Mouse (Mus musculus) WW6 (cell line): Measurements from ENCODE around the gene Mblac1.
A peak's percentile ranks its signal among the peaks of the same experiment; 100 is the strongest.

Experiments used
- DNase-seq: peaks from one replicate; pipeline ENCODE4 v3.0.0-alpha.2; 2013; ENCODE audit warnings: low read depth, low spot score

The Mblac1 gene

DNA sequence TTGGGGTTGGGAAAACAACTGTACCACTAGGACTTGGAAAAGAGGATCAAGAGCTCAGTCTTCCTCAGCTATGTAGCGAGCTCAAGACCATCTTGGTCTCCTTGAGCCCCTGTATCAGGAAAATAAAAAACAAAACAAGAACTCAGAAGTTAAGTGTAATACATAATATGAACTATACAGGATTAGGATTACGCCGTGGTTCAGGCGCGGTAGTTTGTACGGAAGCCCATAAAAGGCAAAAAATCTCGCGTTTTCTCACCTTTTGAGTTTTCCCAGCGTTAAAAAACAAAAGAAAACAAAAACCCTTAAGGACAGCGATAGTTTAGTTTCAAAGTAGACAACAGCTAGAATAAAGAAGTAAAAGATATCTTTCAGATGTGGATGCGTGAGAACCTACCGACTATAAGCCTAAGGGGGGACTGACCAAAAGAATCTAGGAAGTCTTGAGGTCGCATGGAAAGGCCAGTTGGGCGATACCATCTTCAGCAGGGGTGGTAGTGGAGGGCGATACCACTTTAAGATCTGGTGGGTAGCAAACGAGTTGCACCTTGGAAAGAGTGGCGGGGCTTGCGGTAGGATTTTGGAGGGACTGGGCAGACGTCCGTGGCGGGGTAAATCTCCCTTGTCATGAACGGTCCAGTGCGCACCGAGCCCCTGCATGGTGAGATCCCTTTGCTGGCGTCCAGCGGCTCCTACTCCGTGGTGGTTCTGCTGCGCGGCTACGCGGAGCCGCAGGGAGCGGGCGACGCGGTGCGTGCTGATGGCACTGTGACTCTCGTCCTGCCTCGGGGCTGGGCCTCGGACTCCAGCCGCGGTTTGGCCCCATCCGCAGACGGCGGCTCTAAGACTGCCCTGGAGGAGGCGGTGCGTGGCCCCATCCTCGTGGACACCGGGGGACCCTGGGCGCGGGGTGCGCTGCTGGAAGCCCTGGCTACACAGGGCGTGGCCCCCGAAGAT, at the start of gene Mblac1:
Gene Mblac1, plus strand, starts transcription at position 544 of the 957 bp plus-strand sequence.
- DNase-seq = peak; percentile 80

DNA sequence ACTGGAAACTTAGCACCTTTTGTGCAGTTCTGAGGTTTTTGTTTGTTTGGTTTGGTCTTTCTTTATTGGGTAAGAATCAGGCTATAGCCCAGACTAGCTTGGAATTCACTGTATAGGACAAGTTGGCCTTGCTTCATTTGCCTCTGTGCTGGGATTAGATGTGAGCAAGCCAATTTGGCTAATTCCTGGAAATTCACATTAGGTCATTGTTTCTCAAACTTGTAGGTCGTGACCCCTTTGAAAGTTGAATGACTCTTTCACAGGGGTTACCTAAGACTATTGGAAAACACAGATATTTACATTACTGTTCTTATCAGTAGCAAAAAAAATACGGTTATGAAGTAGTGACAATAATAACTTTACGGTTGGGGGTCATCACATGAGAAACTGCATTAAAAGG, 39.7 kb upstream of the Mblac1 start:
- no peak for DNase-seq

- peak; percentile 85 for DNase-seq
Observed at GRCm38 (mm10) chr5:138155443-138155976, 38.6 kb upstream of the Mblac1 start, which contains the start of gene Zfp113. TSS of gene Zfp113 (minus strand) at chr5:138155744.

GRCm38 (mm10) chr5:138160224-138160762, 33.8 kb upstream of the Mblac1 start:
- DNase-seq = no peak

DNA sequence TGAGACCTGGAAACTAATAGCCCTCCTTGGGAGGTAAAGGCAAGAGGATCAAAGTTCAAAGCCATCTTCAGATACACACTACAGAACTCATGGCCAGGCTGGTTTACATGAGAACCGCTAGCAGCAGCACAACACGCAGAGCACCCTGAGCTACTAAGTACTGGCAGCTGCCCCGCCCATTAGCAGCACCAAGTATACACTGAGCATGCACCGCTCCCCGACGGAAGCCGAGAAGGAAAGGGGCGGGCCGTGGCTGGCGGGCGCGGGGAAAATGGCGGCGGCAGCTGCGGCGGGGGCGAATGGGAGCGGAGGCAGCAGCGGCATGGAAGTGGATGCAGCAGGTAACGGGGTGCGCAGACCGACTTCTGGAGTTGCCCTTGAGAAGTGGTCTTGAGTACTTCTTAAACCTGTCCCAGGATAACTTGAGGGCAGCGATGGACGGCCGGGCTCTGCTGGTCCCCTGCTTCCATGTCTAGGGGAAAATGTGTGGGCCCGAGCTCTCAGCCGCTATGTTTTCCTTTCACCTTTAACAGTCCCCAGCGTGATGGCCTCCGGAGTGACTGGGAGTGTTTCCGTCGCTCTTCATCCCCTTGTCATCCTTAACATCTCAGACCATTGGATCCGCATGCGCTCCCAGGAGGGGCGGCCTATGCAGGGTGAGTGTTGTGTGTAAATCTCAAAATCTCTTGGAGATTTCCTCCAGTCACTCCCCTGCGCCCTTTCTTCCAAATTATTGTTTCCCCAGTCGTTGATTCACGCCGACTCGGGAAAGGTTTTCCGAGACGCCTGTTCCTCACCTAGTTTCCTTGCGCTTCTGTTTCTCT, 33.1 kb upstream of the Mblac1 start, which contains the start of gene Cops6:
Gene Cops6, plus strand, starts transcription at position 230 of the 824 bp plus-strand sequence.
- DNase-seq = no peak

DNA sequence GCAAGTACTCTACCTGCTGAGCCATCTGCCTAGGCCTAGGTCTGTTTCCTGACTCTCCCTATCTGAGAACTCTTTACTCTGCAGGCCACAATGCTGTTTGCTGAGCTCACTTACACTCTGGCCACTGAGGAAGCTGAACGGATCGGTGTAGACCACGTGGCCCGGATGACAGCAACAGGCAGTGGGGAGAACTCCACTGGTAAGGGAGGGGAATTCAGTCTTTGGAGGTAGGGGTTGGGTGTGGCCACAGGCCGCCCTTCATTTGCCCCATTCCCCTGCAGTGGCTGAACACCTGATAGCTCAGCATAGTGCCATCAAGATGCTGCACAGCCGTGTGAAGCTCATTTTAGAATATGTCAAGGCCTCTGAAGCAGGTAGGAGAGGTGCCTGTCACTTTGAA, 31.1 kb upstream of the Mblac1 start:
- DNase-seq = no peak

DNA sequence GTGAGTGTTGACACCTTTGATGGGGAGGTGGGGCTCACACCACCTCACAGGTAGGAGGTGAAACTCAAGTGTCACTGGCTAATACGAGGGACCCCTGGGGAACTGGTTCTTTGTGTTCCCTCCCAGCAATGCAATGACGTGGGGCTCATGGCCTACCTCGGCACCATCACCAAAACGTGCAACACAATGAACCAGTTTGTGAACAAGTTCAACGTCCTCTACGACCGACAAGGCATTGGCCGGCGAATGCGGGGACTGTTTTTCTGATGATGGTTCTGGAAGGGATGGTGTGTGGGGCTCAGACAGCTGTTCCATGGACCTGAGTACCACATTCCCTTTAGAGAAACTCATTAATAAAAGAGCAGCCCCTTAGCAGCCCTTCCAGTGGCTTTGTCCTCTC, 30.5 kb upstream of the Mblac1 start:
- DNase-seq = no peak

GRCm38 (mm10) chr5:138165594-138165993, 28.5 kb upstream of the Mblac1 start:
- no peak for DNase-seq

DNA sequence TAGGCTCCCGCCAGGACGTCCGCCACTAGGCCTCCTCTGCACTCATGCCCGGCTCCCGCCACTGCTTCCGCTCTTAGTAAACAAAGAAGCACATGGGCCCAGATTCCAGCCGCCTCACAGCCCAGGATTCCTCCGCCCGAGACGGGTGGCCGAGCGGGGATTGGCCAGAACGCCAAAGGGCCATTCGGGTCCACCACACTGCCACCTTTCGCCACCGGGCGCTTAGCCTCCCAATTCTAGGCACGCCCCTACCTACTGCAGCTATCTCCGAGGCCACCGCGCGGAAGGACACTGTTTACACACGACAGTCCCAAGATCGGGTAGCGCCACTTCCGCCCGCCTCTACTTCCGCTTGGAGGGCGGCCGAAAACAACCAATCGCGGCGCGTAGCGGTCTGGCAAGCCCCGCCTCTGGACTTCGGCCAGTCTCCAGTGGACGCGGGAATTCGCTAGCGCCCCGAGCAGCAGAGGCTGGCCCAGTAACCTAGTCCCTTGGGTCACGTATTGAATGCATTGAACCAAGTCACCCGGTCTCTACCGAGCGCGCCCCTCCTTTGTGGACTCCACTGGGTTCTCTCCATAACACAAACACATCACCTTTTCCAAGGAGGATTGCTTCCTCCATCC, 23.1 kb upstream of the Mblac1 start:
- peak; percentile 84 for DNase-seq

GRCm38 (mm10) chr5:138171695-138172491, 22.2 kb upstream of the Mblac1 start, which contains the start of the genes Ap4m1 and Mcm7:
TSS of gene Ap4m1 (plus strand) at chr5:138172002.
TSS of gene Mcm7 (minus strand) at chr5:138172422.
- DNase-seq = peak; percentile 87

GRCm38 (mm10) chr5:138173217-138173616, 20.9 kb upstream of the Mblac1 start:
- DNase-seq = no peak

- DNase-seq = no peak
Observed at GRCm38 (mm10) chr5:138186950-138187638, 7.0 kb upstream of the Mblac1 start, which contains the start of the genes Taf6 and Cnpy4. TSS of gene Taf6 (minus strand) at chr5:138187451. TSS of gene Cnpy4 (plus strand) at chr5:138187485.

DNA sequence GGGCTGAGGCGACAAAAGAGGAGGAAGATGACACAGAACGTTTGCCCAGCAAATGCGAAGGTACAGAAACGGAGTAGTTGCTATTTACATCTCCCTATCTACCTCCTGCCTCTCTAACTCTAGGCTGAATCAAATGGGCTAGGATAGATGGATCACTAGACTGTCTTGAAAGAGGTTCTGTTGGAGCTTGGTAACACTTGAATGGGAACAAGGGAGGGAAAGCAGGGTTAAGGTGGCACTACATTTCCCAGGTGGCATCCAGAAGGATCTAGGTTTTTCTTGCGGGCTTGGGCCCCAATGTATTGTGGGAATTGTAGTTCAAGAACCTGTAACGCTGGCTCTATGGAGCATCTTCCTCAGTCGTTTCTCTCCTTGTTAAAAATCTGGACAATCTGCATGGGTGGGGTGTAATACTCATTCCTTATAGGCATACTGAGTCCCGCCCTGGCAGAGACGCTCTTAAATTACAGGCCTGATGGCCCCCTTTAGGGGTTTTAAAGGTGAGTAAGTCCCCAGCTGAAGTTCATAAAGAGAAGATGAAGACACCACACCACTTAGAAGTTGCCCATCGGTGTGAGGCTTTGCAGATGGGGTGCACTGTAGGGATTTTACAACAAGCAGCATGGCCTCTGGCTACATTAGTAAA, 6.3 kb upstream of the Mblac1 start:
- no peak for DNase-seq

DNA sequence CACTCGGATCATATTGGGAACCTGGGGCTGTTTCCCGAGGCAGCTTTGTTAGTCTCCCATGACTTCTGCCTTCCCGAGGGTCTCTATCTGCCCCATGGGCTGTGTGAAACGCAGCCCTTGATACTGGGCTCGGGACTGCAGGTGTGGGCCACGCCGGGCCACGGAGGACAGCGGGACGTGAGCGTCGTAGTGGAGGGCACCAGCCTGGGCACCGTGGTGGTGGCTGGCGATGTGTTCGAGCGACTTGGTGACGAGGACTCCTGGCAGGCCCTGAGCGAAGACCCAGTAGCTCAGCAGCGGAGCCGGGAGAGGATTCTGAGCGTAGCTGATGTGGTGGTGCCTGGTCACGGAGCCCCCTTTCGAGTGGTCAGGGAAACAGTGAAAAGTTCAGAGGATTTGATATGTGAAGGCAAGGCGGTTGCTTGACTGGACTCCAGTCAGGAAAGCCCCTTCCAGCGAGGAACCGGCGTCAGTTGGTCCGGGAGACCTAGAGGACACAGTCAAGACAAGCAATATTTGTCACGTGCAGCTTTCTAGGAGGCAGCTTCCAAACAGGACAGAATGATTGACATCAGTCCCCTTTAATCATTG, 736 bp downstream of the Mblac1 start:
- DNase-seq = no peak

DNA sequence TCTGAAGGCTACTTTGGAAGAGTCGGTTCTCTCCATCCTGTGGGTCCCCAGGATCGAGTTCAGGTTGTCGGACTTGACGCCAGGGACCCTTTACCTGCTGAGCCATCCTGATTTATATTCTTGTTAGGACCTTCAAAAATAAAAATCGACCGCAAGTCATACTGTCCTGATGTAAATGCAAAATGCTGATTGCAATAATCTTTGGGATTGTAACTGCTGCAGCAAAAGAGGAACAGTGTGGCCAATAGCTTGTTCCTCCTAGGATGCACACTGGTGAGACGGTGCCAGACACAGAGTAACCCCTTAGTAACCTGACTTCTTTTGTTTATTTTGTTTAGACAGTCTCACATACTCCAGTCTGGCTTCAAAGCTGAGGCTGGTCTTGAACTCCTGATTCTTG, 1.3 kb downstream of the Mblac1 start:
- DNase-seq = no peak

DNA sequence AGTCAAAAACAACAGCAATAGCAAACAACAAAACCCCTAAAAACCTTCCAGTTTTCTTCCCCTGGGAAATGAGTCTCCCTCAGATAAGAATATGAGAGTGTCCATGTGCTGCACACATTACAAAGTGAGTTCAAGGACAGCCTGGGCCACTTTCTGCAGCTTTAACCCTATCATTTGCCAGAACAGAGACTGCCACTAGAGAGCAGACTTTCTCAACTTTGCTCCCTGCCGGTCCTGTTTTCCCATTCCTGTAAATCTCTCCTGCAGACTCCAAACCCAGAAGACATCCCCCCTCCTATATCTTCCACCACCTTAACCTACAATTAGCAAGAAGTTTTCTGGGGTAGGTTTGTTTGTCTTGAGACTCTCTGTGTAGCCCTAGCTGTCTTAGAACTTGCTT, 5.5 kb downstream of the Mblac1 start:
- DNase-seq = no peak

DNA sequence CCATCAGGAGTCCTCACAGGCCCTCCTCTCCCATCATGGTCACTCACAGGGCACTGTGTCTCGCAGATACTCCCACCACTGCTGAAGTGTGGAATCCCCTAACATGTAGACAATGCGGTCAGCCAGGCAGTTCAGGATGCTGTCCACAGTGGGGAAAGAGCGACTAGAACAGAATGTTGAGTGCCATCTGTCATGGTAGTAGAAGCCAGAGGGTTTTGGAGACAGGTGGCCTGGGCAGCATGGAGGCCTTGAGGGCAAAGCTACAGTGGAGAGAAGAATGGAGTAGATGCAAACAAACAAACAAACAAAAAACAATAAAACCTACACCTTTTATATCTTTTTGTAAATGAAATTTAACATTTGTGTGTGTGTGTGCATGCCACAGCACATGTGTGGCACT, 8.0 kb downstream of the Mblac1 start:
- no peak for DNase-seq

- no peak for DNase-seq
Observed at GRCm38 (mm10) chr5:138207253-138207652, 13.1 kb downstream of the Mblac1 start.

- no peak for DNase-seq
Observed at GRCm38 (mm10) chr5:138207873-138208272, 13.8 kb downstream of the Mblac1 start.
